Mouse (Mus musculus): Measurements from ENCODE around the gene Klk14. TPM values are rescaled to one million over a fixed set of nuclear protein-coding genes. Genes with fewer than 3 reads are reported as not detected.

Klk14 gene
- polyA plus RNA-seq, 1 experiment from 2014 or later = not detected

DNA sequence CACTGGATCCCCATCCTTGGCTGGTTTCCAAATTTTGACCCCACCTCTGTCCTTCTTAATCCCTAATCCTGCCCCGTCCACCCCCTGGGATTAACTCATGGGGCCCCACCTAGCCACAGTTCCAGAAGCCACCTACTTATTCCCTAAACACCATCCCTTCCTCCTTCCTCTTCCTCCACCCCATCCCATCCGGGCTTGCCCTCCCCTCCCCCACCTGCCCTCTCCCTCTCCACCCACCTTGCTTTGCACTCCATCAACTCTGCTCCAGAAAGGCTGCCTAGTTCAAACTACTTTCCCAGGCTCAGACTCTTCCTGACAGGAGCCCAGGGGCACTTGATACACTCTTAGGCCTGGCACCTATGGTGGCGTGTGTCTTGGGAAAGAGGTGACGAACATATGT lies 22.0 kb downstream of the Klk14 start, which contains the start of gene Klk13:
Gene Klk13 (plus strand): TSS at position 301 of the 400 bp plus-strand sequence.
- no peak within 1 kb of the TSS for H3K27ac ChIP-seq (ENCODE audit: low read length)
- no peak for ATAC-seq (ENCODE audit: low FRiP score, low TSS enrichment)
- H3K9ac ChIP-seq (replicated peaks; ENCODE audit: low read length) = no peak within 1 kb of the TSS
- peaks cover 13% of the 10 kb centered on the region for H3K4me1 ChIP-seq (ENCODE audit: insufficient read depth, low read length)
- H3K4me2 ChIP-seq (replicated peaks; ENCODE audit: low read depth, low read length) = peak within 1 kb of the TSS; percentile 36
- H3K27me3 ChIP-seq (ENCODE audit: insufficient read depth, low read length) = no peaks in the 10 kb centered on the region; the same call in 1 of the 2 replicates
- no peaks in the 10 kb centered on the region for H3K36me3 ChIP-seq (ENCODE audit: insufficient read depth, low read length)
- H3K4me3 ChIP-seq (ENCODE audit: low read length) = no peak within 1 kb of the TSS
- WGBS = 61% methylated on average over 4 of the region's 4 CpGs
- H3K9me3 ChIP-seq (ENCODE audit: low read length) = no peaks in the 10 kb centered on the region

DNA sequence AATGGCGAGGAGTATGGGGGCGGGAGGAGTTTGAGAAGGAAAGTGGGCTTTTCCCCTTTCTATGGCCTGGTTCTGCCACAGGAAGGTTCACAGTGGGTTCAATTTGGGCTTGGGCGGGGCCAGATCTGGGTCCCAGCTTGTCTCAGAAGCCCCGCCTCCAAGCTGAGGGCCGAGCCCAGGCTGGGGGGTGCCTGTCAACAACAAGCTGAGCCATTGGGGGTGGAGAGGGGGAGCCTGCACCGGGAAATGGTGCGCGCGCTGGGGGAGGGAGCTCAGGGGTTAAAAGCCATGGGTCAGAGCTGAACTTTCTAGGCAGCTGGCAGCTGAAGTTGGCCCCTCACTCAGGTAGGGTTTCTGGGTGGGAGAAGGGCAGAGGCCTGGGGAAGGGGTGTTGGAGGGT lies 22.7 kb downstream of the Klk14 start:
- peak; percentile 47 for ATAC-seq (ENCODE audit: low FRiP score, low TSS enrichment)
- 8% methylated on average over 9 of the region's 9 CpGs for WGBS
- Histone ChIP-seq H3K36me3 (ENCODE audit: insufficient read depth, low read length) (no peaks in the 10 kb centered on the region), H3K4me1 (ENCODE audit: insufficient read depth, low read length) (peaks cover 13% of the 10 kb centered on the region), H3K27ac (ENCODE audit: low read length) (no peak overlapping the region), H3K4me3 (ENCODE audit: low read length) (no peak overlapping the region), H3K9me3 (ENCODE audit: low read length) (no peaks in the 10 kb centered on the region), H3K4me2 (replicated peaks; ENCODE audit: low read depth, low read length) (peak overlapping the region; percentile 36), H3K27me3 (ENCODE audit: insufficient read depth, low read length) (no peaks in the 10 kb centered on the region; the same call in 1 of the 2 replicates), H3K9ac (replicated peaks; ENCODE audit: low read length) (no peak overlapping the region)

DNA sequence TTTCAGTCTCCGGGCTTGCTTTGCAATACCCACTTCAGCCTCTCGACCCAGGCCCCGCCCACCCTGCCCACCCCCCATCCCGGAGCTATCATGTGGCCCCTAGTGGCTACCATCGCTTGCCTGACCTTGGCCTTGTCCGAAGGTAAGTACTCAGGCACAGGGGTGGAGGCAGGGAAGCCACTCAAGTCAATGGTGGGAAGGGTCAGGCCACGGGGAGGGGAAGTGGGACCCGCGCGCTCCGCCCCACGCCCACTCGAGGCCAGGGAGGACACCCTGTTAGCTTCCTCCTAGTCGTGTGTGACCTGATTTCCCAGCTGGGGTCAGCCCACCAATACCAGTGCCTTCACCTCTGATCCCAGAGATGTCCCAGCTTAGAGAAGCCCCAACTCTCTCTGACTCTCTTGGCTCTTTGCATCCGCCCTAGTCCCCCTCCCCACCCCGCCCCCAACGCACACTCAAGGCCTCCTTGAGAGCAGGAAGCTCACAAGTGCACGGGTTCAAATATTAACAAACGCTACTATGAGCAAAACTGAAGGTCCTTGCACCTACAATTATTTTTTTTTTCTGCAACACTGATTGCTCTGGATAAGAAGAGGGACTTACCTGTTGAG lies 23.6 kb downstream of the Klk14 start:
- 11% methylated on average over 19 of the region's 19 CpGs for WGBS
- Histone ChIP-seq H3K4me3 (ENCODE audit: low read length) (no peak overlapping the region), H3K4me1 (ENCODE audit: insufficient read depth, low read length) (peaks cover 13% of the 10 kb centered on the region), H3K36me3 (ENCODE audit: insufficient read depth, low read length) (no peaks in the 10 kb centered on the region), H3K9me3 (ENCODE audit: low read length) (no peaks in the 10 kb centered on the region), H3K27ac (ENCODE audit: low read length) (no peak overlapping the region), H3K27me3 (ENCODE audit: insufficient read depth, low read length) (no peaks in the 10 kb centered on the region; the same call in 1 of the 2 replicates), H3K4me2 (replicated peaks; ENCODE audit: low read depth, low read length) (peak overlapping the region; percentile 27), H3K9ac (replicated peaks; ENCODE audit: low read length) (no peak overlapping the region)
- ATAC-seq (ENCODE audit: low FRiP score, low TSS enrichment) = no peak; the same call in 1 of the 2 replicates

Other genes with a start within 250 kb of the Klk14 start
- not detected in 2 replicates for gene Cldnd2, start 249.6 kb upstream of the Klk14 start, polyA plus RNA-seq (2015; fragmentation: Nextera tagmentation; extraction: Ambion mirVana)
- 383 and 436 TPM in 2 replicates for gene Etfb, start 246.3 kb upstream of the Klk14 start, polyA plus RNA-seq (2015; fragmentation: Nextera tagmentation; extraction: Ambion mirVana)
- 1.2 TPM in 1 of 2 replicates, not detected in the other for gene Gm45233, start 246.3 kb upstream of the Klk14 start, polyA plus RNA-seq (2015; fragmentation: Nextera tagmentation; extraction: Ambion mirVana)
- gene Vsig10l, start 227.3 kb upstream of the Klk14 start, polyA plus RNA-seq (2015; fragmentation: Nextera tagmentation; extraction: Ambion mirVana) = 4.6 and 5.5 TPM in 2 replicates
- 0.37 and 0.59 TPM in 2 replicates for gene Iglon5, start 200.3 kb upstream of the Klk14 start, polyA plus RNA-seq (2015; fragmentation: Nextera tagmentation; extraction: Ambion mirVana)
- not detected in 2 replicates for gene 4931406B18Rik, start 184.5 kb upstream of the Klk14 start, polyA plus RNA-seq (2015; fragmentation: Nextera tagmentation; extraction: Ambion mirVana)
- gene Cd33, start 146.0 kb upstream of the Klk14 start, polyA plus RNA-seq (2015; fragmentation: Nextera tagmentation; extraction: Ambion mirVana) = 0.49 and 0.81 TPM in 2 replicates
- gene Zfp658, start 128.2 kb upstream of the Klk14 start, polyA plus RNA-seq (2015; fragmentation: Nextera tagmentation; extraction: Ambion mirVana) = 3.7 and 3.8 TPM in 2 replicates
- 13.8 and 14.1 TPM in 2 replicates for gene Zfp719, start 110.8 kb upstream of the Klk14 start, polyA plus RNA-seq (2015; fragmentation: Nextera tagmentation; extraction: Ambion mirVana)
- gene Zfp819, start 83.2 kb upstream of the Klk14 start, polyA plus RNA-seq (2015; fragmentation: Nextera tagmentation; extraction: Ambion mirVana) = 0.06 and 0.24 TPM in 2 replicates
- not detected in 2 replicates for gene Ceacam18, start 55.7 kb upstream of the Klk14 start, polyA plus RNA-seq (2015; fragmentation: Nextera tagmentation; extraction: Ambion mirVana)
- 0.64 and 1.3 TPM in 2 replicates for gene Siglece, start 30.3 kb upstream of the Klk14 start, polyA plus RNA-seq (2015; fragmentation: Nextera tagmentation; extraction: Ambion mirVana)
- gene Ctu1, start 18.4 kb upstream of the Klk14 start, polyA plus RNA-seq (2015; fragmentation: Nextera tagmentation; extraction: Ambion mirVana) = 15.7 and 19.7 TPM in 2 replicates
- gene Klk13, start 22.1 kb downstream of the Klk14 start, polyA plus RNA-seq (2015; fragmentation: Nextera tagmentation; extraction: Ambion mirVana) = 0.29 and 0.58 TPM in 2 replicates
- not detected in 2 replicates for gene Klk12, start 78.5 kb downstream of the Klk14 start, polyA plus RNA-seq (2015; fragmentation: Nextera tagmentation; extraction: Ambion mirVana)
- not detected in 2 replicates for gene Klk11, start 84.2 kb downstream of the Klk14 start, polyA plus RNA-seq (2015; fragmentation: Nextera tagmentation; extraction: Ambion mirVana)
- gene Klk10, start 90.6 kb downstream of the Klk14 start, polyA plus RNA-seq (2015; fragmentation: Nextera tagmentation; extraction: Ambion mirVana) = 0.54 and 0.71 TPM in 2 replicates
- 0.23 TPM in 1 of 2 replicates, not detected in the other for gene Klk9, start 101.5 kb downstream of the Klk14 start, polyA plus RNA-seq (2015; fragmentation: Nextera tagmentation; extraction: Ambion mirVana)
- gene Klk8, start 107.2 kb downstream of the Klk14 start, polyA plus RNA-seq (2015; fragmentation: Nextera tagmentation; extraction: Ambion mirVana) = 31.2 and 34.4 TPM in 2 replicates
- 0.07 and 0.12 TPM in 2 replicates for gene Klk7, start 120.9 kb downstream of the Klk14 start, polyA plus RNA-seq (2015; fragmentation: Nextera tagmentation; extraction: Ambion mirVana)
- gene Klk6, start 134.1 kb downstream of the Klk14 start, polyA plus RNA-seq (2015; fragmentation: Nextera tagmentation; extraction: Ambion mirVana) = 0.15 TPM in 1 of 2 replicates, not detected in the other
- not detected in 2 replicates for gene Klk5, start 151.6 kb downstream of the Klk14 start, polyA plus RNA-seq (2015; fragmentation: Nextera tagmentation; extraction: Ambion mirVana)
- gene Klk4, start 190.7 kb downstream of the Klk14 start, polyA plus RNA-seq (2015; fragmentation: Nextera tagmentation; extraction: Ambion mirVana) = not detected in 2 replicates
- gene Klk15, start 243.3 kb downstream of the Klk14 start, polyA plus RNA-seq (2015; fragmentation: Nextera tagmentation; extraction: Ambion mirVana) = not detected in 2 replicates